Mouse (Mus musculus) heart, adult 18-20 months (tissue): ENCODE measurements around the gene Gng10. TPM values are rescaled to one million over a fixed set of nuclear protein-coding genes. Genes with fewer than 3 reads are reported as not detected.

Experiments
- DNase-seq, 2 experiments: peaks; one replicate each; pipeline ENCODE4 v3.0.0; 2021 to 2022; ENCODE audit warnings: mixed read lengths in 1 of 2
- long read RNA-seq, 2 experiments: library from polyadenylated mRNA; stranded (forward); transcript quantifications; one replicate each; pipeline ENCODE4 v2.0.0; 2021
- total RNA-seq, 2 experiments: library from RNA; stranded (reverse); gene quantifications; 2 replicates each; pipeline ENCODE4 v1.2.3; 2021

Gng10 gene
- total RNA-seq: 10 to 100 TPM; 13.4 to 15.5 TPM
- long read RNA-seq, experiment 1, transcript Gng10-201 (3 exons, 1,192 nt): major isoform, 12 of 12 reads
- long read RNA-seq, experiment 1, partial matches to known transcripts: 0 of 12 reads
- long read RNA-seq, experiment 1, other reads (novel, unspliced or antisense): 0 of 12 reads
- long read RNA-seq, experiment 2, transcript Gng10-201 (3 exons, 1,192 nt): major isoform, 12 of 13 reads
- long read RNA-seq, experiment 2, partial matches to known transcripts: 0 of 13 reads
- long read RNA-seq, experiment 2, other reads (novel, unspliced or antisense): 1 of 13 reads

- DNase-seq: peak; percentile 72 to 77
Observed at GRCm38 (mm10) chr4:59034918-59035785, at the start of gene Gng10. TSS of gene Gng10 (plus strand) at chr4:59035088.

- DNase-seq: peak; percentile 60 to 90
Observed at GRCm38 (mm10) chr4:58985157-58985648, 49.7 kb upstream of the Gng10 start.

- peak; percentile 87 to 89 for DNase-seq
Observed at GRCm38 (mm10) chr4:58986540-58987190, 48.2 kb upstream of the Gng10 start, which contains the start of gene Ptgr1. TSS of gene Ptgr1 (minus strand) at chr4:58987119.

- DNase-seq: no peak
Observed at GRCm38 (mm10) chr4:58989303-58989898, 45.5 kb upstream of the Gng10 start.

GRCm38 (mm10) chr4:58990609-58991434 lies 44.1 kb upstream of the Gng10 start:
- DNase-seq: no peak

GRCm38 (mm10) chr4:58992195-58992594 lies 42.7 kb upstream of the Gng10 start:
- no peak for DNase-seq

GRCm38 (mm10) chr4:58994762-58995161 lies 40.1 kb upstream of the Gng10 start, which contains the start of gene Dnajc25:
TSS of gene Dnajc25 (plus strand) at chr4:58995062.
- DNase-seq: no peak

- DNase-seq: no peak
Observed at GRCm38 (mm10) chr4:58995251-58995693, 39.6 kb upstream of the Gng10 start.

GRCm38 (mm10) chr4:58997081-58997480 lies 37.8 kb upstream of the Gng10 start:
- DNase-seq: no peak

- DNase-seq: no peak
Observed at GRCm38 (mm10) chr4:58998688-58999087, 36.2 kb upstream of the Gng10 start.

- DNase-seq: peak; percentile 73 to 86
Observed at GRCm38 (mm10) chr4:58999686-59000085, 35.2 kb upstream of the Gng10 start.

GRCm38 (mm10) chr4:59000614-59001013 lies 34.3 kb upstream of the Gng10 start:
- no peak for DNase-seq

- DNase-seq: peak; percentile 92 to 96
Observed at GRCm38 (mm10) chr4:59002948-59003805, 31.7 kb upstream of the Gng10 start, which contains the start of gene Gm20503. TSS of gene Gm20503 (plus strand) at chr4:59003210.

GRCm38 (mm10) chr4:59003806-59004200 lies 31.1 kb upstream of the Gng10 start:
- no peak for DNase-seq

- DNase-seq: no peak
Observed at GRCm38 (mm10) chr4:59006211-59006610, 28.7 kb upstream of the Gng10 start.

- no peak for DNase-seq
Observed at GRCm38 (mm10) chr4:59007016-59007415, 27.9 kb upstream of the Gng10 start.

GRCm38 (mm10) chr4:59007974-59008373 lies 26.9 kb upstream of the Gng10 start:
- no peak for DNase-seq

- DNase-seq: no peak
Observed at GRCm38 (mm10) chr4:59009186-59009585, 25.7 kb upstream of the Gng10 start.

- no peak for DNase-seq
Observed at GRCm38 (mm10) chr4:59009696-59010095, 25.2 kb upstream of the Gng10 start.

- DNase-seq: no peak
Observed at GRCm38 (mm10) chr4:59011446-59011845, 23.4 kb upstream of the Gng10 start.
